Mouse (Mus musculus) neural tube, embryonic 13.5 days (tissue): ENCODE data around the gene Usp50. TPM values are rescaled to one million over a fixed set of nuclear protein-coding genes. Genes with fewer than 3 reads are reported as not detected.
A peak's percentile ranks its signal among the peaks of the same experiment; 100 is the strongest.

ENCODE experiments used
- ATAC-seq: fragments of 200-750 bp; cut with Nextera tagmentation; 2 replicates; pipeline ENCODE4 v1.8.0; 2017; ENCODE audit warnings: low read depth, mild to moderate bottlenecking, moderate TSS enrichment, moderate library complexity
- H3K27ac ChIP-seq: fragments of 300-500 bp; sonication (generic); replicated peaks from 2 replicates; pipeline ENCODE4 v1.5.1; 2015; ENCODE audit warnings: moderate library complexity, mild to moderate bottlenecking, inconsistent platforms
- H3K27me3 ChIP-seq: fragments of 300-500 bp; sonication (generic); 2 replicates; pipeline ENCODE4 v1.6.1; 2015; ENCODE audit warnings: mild to moderate bottlenecking, inconsistent platforms
- H3K36me3 ChIP-seq: fragments of 300-500 bp; sonication (generic); 2 replicates; pipeline ENCODE4 v1.6.1; 2015; ENCODE audit warnings: mild to moderate bottlenecking, inconsistent platforms
- H3K4me1 ChIP-seq: fragments of 300-500 bp; sonication (generic); replicated peaks from 2 replicates; pipeline ENCODE4 v1.6.1; 2015; ENCODE audit warnings: inconsistent platforms
- H3K4me2 ChIP-seq: fragments of 300-500 bp; sonication (generic); 2 replicates; pipeline ENCODE4 v1.6.1; 2015; ENCODE audit warnings: inconsistent platforms, mild to moderate bottlenecking, moderate library complexity
- H3K4me3 ChIP-seq: fragments of 300-500 bp; sonication (generic); 2 replicates; pipeline ENCODE4 v1.5.1; 2015; ENCODE audit warnings: mild to moderate bottlenecking, inconsistent platforms
- H3K9ac ChIP-seq: fragments of 300-500 bp; sonication (generic); 2 replicates; pipeline ENCODE4 v1.6.1; 2015; ENCODE audit warnings: moderate library complexity, mild to moderate bottlenecking, inconsistent platforms
- H3K9me3 ChIP-seq: fragments of 300-500 bp; sonication (generic); 2 replicates; pipeline ENCODE4 v1.6.1; 2016; ENCODE audit warnings: inconsistent platforms
- WGBS: fragments of 180-500 bp; shearing (Covaris S2); methylation state at CpG from one replicate; pipeline ENCODE4 v1.1.7; 2015; 5-methylcytosine and 5-hydroxymethylcytosine counted together
- polyA plus RNA-seq: library from polyadenylated mRNA; unstranded; fragments of >200 nt; fragmentation: Nextera tagmentation; extraction: Ambion mirVana; gene quantifications from 2 replicates; pipeline ENCODE4 v1.2.1, GENCODE M21; 2015

Gene Usp50
- polyA plus RNA-seq, 1 experiment from 2014 or later = 2.1 TPM

GRCm38 (mm10) chr2:126730502-126730901 lies 52.8 kb downstream of the Usp50 start:
- no peak overlapping the region for H3K4me3 ChIP-seq
- H3K27ac ChIP-seq = no peak overlapping the region
- H3K9me3 ChIP-seq = no peaks in the 10 kb centered on the region
- no peaks in the 10 kb centered on the region for H3K27me3 ChIP-seq
- no peak overlapping the region for H3K4me2 ChIP-seq
- 100% methylated on average over 2 of the region's 2 CpGs for WGBS
- no peak overlapping the region for H3K9ac ChIP-seq
- H3K4me1 ChIP-seq = no peaks in the 10 kb centered on the region
- H3K36me3 ChIP-seq = peaks cover 72% of the 10 kb centered on the region
- ATAC-seq = no peak

- H3K4me1 ChIP-seq = no peaks in the 10 kb centered on the region
- H3K27ac ChIP-seq = no peak overlapping the region
- H3K27me3 ChIP-seq = no peaks in the 10 kb centered on the region
- H3K4me2 ChIP-seq = no peak overlapping the region
- WGBS = 92% methylated on average over 4 of the region's 4 CpGs
- no peak overlapping the region for H3K4me3 ChIP-seq
- H3K9me3 ChIP-seq = no peaks in the 10 kb centered on the region
- peaks cover 61% of the 10 kb centered on the region for H3K36me3 ChIP-seq
- H3K9ac ChIP-seq = no peak overlapping the region
- no peak for ATAC-seq
Measured at GRCm38 (mm10) chr2:126729207-126729606, 54.1 kb downstream of the Usp50 start.

- Histone ChIP-seq H3K4me3 (no peak overlapping the region), H3K27ac (no peak overlapping the region), H3K9me3 (no peaks in the 10 kb centered on the region), H3K4me1 (peaks cover 8% of the 10 kb centered on the region), H3K4me2 (no peak overlapping the region), H3K9ac (no peak overlapping the region), H3K27me3 (no peaks in the 10 kb centered on the region), H3K36me3 (no peaks in the 10 kb centered on the region)
- ATAC-seq = no peak
Measured at GRCm38 (mm10) chr2:126712950-126713349, 70.3 kb downstream of the Usp50 start.

GRCm38 (mm10) chr2:126712526-126712925 lies 70.7 kb downstream of the Usp50 start:
- H3K9ac ChIP-seq = no peak overlapping the region
- no peak for ATAC-seq
- no peaks in the 10 kb centered on the region for H3K36me3 ChIP-seq
- H3K27me3 ChIP-seq = no peaks in the 10 kb centered on the region
- no peak overlapping the region for H3K4me2 ChIP-seq
- no peak overlapping the region for H3K27ac ChIP-seq
- H3K4me1 ChIP-seq = peaks cover 12% of the 10 kb centered on the region
- H3K9me3 ChIP-seq = no peaks in the 10 kb centered on the region
- H3K4me3 ChIP-seq = no peak overlapping the region
- 95% methylated on average over 5 of the region's 5 CpGs for WGBS

GRCm38 (mm10) chr2:126708361-126708760 lies 74.9 kb downstream of the Usp50 start:
- Histone ChIP-seq H3K9me3 (no peaks in the 10 kb centered on the region), H3K36me3 (no peaks in the 10 kb centered on the region), H3K9ac (peak overlapping the region; percentile 93), H3K27me3 (peaks cover 19% of the 10 kb centered on the region), H3K4me3 (peak overlapping the region; percentile 83), H3K4me2 (peak overlapping the region; percentile 74), H3K4me1 (peaks cover 16% of the 10 kb centered on the region), H3K27ac (no peak overlapping the region)
- 90% methylated on average over 4 of the region's 4 CpGs for WGBS
- no peak for ATAC-seq

GRCm38 (mm10) chr2:126707438-126707779 lies 75.9 kb downstream of the Usp50 start:
- Histone ChIP-seq H3K9ac (peak overlapping the region; percentile 93), H3K4me1 (peaks cover 16% of the 10 kb centered on the region), H3K4me2 (peak overlapping the region; percentile 74), H3K27ac (peak overlapping the region; percentile 89), H3K4me3 (peak overlapping the region; percentile 83), H3K27me3 (peaks cover 20% of the 10 kb centered on the region), H3K9me3 (no peaks in the 10 kb centered on the region), H3K36me3 (no peaks in the 10 kb centered on the region)
- ATAC-seq = peak; percentile 87
- 0% methylated on average over 23 of the region's 23 CpGs for WGBS

- H3K9me3 ChIP-seq = no peaks in the 10 kb centered on the region
Measured at GRCm38 (mm10) chr2:126706759-126707437, 76.4 kb downstream of the Usp50 start, which contains the start of gene Usp8. TSS of gene Usp8 (plus strand) at chr2:126707328.

GRCm38 (mm10) chr2:126695285-126695684 lies 88.0 kb downstream of the Usp50 start:
- whole genome bisulfite sequencing = 86% methylated on average over 6 of the region's 6 CpGs
- no peak for ATAC-seq
- H3K27me3 ChIP-seq = no peaks in the 10 kb centered on the region
- no peak overlapping the region for H3K9ac ChIP-seq
- H3K36me3 ChIP-seq = no peaks in the 10 kb centered on the region
- no peaks in the 10 kb centered on the region for H3K4me1 ChIP-seq
- H3K4me2 ChIP-seq = no peak overlapping the region
- no peaks in the 10 kb centered on the region for H3K9me3 ChIP-seq
- no peak overlapping the region for H3K4me3 ChIP-seq
- H3K27ac ChIP-seq = no peak overlapping the region

More at GRCm38 (mm10) chr2:126706759-126707437, 76.4 kb downstream of the Usp50 start, which contains the start of gene Usp8:
- Histone ChIP-seq H3K4me1 (peaks cover 16% of the 10 kb centered on the region), H3K4me2 (peak within 1 kb of the TSS; percentile 74), H3K36me3 (no peaks in the 10 kb centered on the region), H3K27me3 (peaks cover 20% of the 10 kb centered on the region), H3K27ac (peak within 1 kb of the TSS; percentile 89), H3K4me3 (peak within 1 kb of the TSS; percentile 83), H3K9ac (peak within 1 kb of the TSS; percentile 93)
- ATAC-seq = peak; percentile 100
- WGBS = 2% methylated on average over 47 of the region's 47 CpGs

GRCm38 (mm10) chr2:126691290-126691689 lies 92.0 kb downstream of the Usp50 start:
- Histone ChIP-seq H3K9me3 (no peaks in the 10 kb centered on the region), H3K4me3 (no peak overlapping the region), H3K27ac (no peak overlapping the region), H3K36me3 (peaks cover 14% of the 10 kb centered on the region; the same call in 1 of the 2 replicates), H3K4me1 (no peaks in the 10 kb centered on the region), H3K4me2 (no peak overlapping the region), H3K9ac (no peak overlapping the region), H3K27me3 (no peaks in the 10 kb centered on the region)
- no peak for ATAC-seq
- WGBS = 84% methylated on average over 3 of the region's 3 CpGs

- 87% methylated on average over 1 of the region's 1 CpGs for WGBS
- H3K4me2 ChIP-seq = no peak overlapping the region
- no peaks in the 10 kb centered on the region for H3K4me1 ChIP-seq
- no peak for ATAC-seq
- H3K9ac ChIP-seq = no peak overlapping the region
- no peaks in the 10 kb centered on the region for H3K27me3 ChIP-seq
- H3K36me3 ChIP-seq = peaks cover 37% of the 10 kb centered on the region
- H3K4me3 ChIP-seq = no peak overlapping the region
- H3K27ac ChIP-seq = no peak overlapping the region
- peaks cover 8% of the 10 kb centered on the region; the same call in 1 of the 2 replicates for H3K9me3 ChIP-seq
Measured at GRCm38 (mm10) chr2:126682937-126683336, 100.3 kb downstream of the Usp50 start.

GRCm38 (mm10) chr2:126682333-126682732 lies 100.9 kb downstream of the Usp50 start:
- H3K4me2 ChIP-seq = no peak overlapping the region
- no peak overlapping the region for H3K9ac ChIP-seq
- no peaks in the 10 kb centered on the region for H3K27me3 ChIP-seq
- H3K4me1 ChIP-seq = peaks cover 3% of the 10 kb centered on the region
- no peak overlapping the region for H3K4me3 ChIP-seq
- no peak overlapping the region for H3K27ac ChIP-seq
- WGBS = 79% methylated on average over 2 of the region's 2 CpGs
- H3K36me3 ChIP-seq = peaks cover 34% of the 10 kb centered on the region
- peaks cover 8% of the 10 kb centered on the region; the same call in 1 of the 2 replicates for H3K9me3 ChIP-seq
- ATAC-seq = no peak

- Histone ChIP-seq H3K9ac (no peak overlapping the region), H3K4me1 (peaks cover 35% of the 10 kb centered on the region), H3K27ac (no peak overlapping the region), H3K27me3 (no peaks in the 10 kb centered on the region), H3K36me3 (peaks cover 20% of the 10 kb centered on the region), H3K4me2 (no peak overlapping the region), H3K9me3 (peaks cover 8% of the 10 kb centered on the region; the same call in 1 of the 2 replicates), H3K4me3 (no peak overlapping the region)
- ATAC-seq = no peak
- 92% methylated on average over 1 of the region's 1 CpGs for WGBS
Measured at GRCm38 (mm10) chr2:126677366-126677765, 105.9 kb downstream of the Usp50 start.

GRCm38 (mm10) chr2:126676122-126676515 lies 107.2 kb downstream of the Usp50 start, which contains the start of gene Gabpb1:
TSS of gene Gabpb1 (minus strand) at chr2:126676337.
- H3K4me2 ChIP-seq = peak within 1 kb of the TSS; percentile 90
- WGBS = 25% methylated on average over 12 of the region's 12 CpGs
- no peak for ATAC-seq

More at GRCm38 (mm10) chr2:126676122-126676515, 107.2 kb downstream of the Usp50 start, which contains the start of gene Gabpb1:
- H3K27ac ChIP-seq = peak within 1 kb of the TSS; percentile 100
- H3K4me3 ChIP-seq = peak within 1 kb of the TSS; percentile 99
- no peaks in the 10 kb centered on the region for H3K27me3 ChIP-seq
- H3K9me3 ChIP-seq = peaks cover 8% of the 10 kb centered on the region; the same call in 1 of the 2 replicates
- peak within 1 kb of the TSS; percentile 99 for H3K9ac ChIP-seq
- H3K36me3 ChIP-seq = peaks cover 13% of the 10 kb centered on the region
- peaks cover 46% of the 10 kb centered on the region for H3K4me1 ChIP-seq
